Mouse (Mus musculus): ENCODE results near the gene Figla.
"Not testable (repeated sequence)": the region's sequence is repeated elsewhere in the genome, so short reads cannot be mapped to it uniquely, and the experiment has no call there.

Figla gene

DNA sequence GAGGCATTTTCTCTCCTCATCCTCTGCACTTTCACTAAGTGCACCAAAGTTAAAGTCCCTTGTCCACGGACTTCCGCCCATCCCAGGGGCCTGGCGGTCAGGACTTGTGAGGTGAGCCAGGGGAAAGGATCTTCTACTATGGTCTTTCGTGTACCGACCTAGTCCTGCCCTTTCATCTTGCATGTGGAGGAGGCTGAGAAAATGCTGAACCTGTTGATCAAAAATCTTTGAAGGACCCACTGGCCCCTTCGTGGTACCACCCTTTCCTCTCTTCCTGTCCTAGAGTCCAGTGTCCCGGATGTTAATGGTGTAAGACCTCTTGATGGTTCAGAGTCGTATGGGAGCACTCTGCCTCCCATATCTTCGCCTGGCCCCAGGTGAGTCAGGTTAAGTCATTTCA is at the start of gene Figla:
Gene Figla (plus strand): TSS at position 301 of the 400 bp plus-strand sequence.
- DNase-seq: no peak

DNA sequence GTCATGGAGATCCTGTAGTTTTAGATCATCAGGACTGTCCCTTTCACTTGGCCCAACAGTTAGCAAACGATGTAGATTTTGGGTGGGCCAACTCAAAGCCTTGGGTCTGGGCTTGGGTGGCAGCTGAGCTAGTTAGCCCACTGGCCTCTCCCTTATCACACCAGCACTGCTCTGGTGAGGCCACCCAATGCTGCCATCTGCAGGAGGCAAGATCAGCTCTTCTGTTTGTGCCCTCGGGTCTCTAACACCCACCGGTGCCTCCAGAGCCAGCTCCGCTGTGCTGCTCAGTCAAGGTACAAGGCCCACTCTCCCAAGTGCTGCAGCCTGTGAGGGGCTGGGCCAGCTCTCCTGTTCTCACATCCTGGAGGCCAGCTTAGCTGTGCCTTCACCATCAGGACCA is 49.3 kb upstream of the Figla start:
- DNase-seq: peak; percentile 43 to 57

DNA sequence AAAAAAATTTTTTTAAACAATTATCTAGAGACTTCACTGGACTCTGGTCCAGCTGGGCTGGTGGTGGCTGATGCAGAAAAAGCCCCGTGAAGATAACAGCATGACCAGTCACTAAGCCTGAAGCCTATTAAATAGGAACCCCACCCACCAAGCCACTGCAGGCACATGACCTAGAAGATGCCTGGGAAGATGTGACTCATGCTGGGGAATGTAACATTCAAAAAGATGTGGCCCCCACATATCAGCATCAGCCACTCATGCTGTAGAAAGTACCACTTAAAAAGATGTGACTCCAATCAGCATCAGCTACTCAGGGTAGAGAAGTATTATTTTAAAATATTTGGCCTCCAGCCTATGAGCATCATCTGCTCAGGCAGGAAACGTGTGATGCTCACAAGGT is 46.1 kb upstream of the Figla start:
- no peak for DNase-seq

DNA sequence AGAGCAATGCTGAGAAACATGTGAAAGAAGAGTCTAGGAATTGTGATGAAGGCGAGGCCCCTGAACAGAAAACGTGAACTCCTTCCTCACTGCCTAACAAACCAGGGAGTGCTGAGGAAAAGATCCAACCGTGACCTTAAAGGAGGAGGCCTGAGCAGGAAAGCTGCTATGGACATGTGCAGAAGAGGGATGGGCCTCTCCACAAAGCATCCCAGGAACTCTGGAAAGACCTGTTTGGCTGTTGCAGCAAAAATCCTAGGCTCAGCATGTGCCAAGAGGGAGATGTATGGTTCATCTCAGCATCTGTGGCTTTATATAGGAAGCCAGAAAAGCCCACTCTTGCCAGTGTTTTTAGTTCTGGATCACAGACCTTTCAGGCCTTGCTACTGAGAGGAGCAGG is 43.3 kb upstream of the Figla start:
- DNase-seq: no peak

DNA sequence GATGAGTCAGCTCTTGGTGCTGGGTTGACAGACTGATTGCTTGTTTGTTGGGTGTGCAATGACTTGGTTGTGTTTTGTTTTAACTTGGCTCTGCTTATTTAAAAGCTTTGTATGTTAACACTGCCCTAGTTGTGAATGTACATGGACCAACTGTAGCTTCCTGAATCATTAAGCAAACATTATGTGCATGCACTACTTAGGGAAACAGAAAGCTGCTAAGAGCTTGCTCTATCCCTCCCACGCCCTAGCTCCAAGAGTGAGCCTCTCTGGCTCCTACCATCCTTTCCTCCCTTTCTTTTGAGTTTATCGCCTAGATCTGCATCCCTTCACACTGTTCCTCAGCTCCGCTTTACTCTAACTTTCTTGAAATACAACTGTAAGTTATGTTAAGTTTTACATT is 42.6 kb upstream of the Figla start:
- no peak for DNase-seq

DNA sequence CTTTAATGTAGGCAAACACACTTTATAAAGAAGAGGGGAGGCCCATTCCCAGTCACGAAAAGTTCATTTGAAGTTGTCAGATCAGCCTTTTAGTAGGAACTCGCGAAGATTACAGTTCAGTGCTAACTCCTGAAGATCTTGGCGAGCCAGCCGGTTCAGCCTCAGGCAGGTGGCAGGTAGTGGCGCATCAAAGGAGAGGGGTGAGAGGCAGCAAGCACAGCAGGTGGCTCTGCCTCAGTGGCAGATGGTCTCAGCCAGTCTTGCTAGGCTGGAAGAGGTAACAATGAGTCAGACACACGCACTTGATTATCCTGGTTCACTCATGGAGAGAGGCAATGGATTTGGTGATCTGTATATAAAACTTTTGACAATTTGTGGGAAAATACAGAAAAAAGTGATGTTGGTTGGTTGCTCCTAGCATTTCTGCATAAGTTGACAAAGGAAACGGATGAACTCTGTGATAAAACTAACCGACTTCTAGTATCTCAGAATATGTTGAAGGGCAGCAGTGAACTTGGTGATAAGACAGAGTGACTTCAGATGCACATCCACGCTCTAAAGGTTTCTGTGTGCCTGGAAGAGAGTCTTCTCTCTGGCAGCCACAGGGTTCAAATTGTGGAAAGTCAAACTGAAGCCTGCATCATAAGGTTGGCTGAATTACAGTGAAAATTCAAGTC is 40.9 kb upstream of the Figla start:
- DNase-seq: no peak

DNA sequence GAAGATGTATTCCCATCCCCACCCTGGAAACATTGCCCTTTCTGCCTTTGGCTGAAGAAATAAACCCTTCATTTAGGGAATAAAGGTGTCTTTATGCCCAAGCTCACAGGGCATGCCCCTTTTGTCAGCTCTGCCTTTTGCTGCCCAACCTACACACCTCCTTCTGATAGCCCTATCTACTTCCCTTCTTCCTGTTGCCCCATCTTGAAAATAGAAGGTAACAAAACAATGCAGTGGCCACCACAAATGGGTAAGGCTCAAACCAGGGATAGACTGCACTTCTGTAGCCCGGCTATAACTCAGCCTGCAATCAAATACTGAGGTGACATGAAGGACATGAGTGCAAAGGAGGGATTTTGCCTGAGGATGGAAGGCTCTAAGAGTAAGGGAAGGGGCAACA is 40.2 kb upstream of the Figla start:
- no peak for DNase-seq

DNA sequence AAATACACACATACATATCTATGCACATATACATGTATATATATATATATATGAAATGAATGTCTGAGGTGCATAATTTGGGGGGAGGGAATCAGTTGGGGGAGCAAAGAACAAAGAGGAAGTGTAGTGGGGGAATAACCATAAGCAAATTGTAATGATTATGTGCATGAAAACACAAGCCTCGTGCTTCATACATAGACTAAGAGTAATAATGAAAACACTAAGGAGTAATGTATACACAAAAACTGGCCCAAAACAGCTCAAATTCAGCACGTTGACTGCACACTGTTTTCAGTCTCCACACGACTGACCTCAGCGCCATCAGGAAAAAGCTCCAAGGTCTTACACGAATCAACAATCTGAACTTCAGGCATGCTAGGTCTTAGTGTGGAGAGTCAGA is 39.7 kb upstream of the Figla start:
- no peak for DNase-seq

DNA sequence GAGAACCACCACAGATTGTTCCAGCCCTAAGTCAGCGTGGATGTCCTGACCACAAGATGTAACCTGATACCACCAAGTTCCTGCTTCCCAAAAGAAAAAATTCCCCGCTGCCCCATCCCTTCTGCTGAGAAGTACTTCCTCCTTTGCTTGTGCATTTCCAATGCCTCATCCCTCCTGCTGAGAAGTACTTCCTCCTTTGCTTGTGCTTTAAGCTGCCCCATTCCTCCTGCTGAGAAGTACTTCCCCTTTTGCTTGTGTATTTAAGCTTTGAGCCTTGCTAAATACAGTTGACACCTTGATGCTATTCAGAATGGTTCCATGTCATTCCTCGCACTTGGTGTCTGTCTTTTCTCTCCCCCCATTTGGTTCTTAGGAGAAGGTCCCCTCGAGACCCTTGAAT is 37.2 kb upstream of the Figla start:
- DNase-seq: not testable (repeated sequence)

DNA sequence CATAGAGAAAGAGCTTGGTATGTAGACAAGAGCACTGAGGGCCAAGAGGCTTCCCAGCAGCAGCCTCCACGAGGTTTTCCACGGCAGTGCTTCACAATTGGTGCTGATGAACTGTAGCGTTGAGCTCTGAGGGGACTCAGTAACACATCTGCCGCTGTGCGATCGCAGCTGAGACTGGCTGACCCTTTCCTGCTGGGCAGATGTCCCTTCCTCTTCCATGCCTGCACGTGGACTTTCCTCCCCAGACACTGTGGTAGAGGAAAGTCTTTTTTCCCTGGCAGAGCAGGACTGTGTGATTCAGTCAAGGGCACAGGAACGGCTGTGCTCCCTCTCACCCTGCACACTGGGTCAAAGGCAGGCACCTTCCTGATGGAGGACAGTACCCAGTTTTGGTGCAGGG is 31.6 kb upstream of the Figla start:
- DNase-seq: no peak

DNA sequence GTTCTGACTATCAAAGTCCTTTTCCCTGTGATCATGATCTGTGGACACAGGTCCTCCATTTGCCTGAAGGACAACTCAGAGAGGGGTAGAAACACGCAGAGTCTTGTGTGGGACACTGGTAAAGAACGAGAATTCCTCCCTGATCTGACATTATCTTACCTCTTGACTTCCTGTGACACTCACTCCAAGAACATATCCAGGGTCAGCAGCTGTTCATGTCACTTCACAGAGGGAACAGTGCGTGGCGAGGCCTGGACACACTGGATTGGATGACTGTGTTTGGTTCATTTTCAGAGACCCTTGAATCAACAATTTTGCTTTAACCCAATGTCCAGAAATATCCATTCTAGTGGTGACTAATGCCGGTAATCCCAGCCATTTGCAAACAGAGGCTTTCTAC is 26.4 kb upstream of the Figla start:
- not testable (repeated sequence) for DNase-seq

DNA sequence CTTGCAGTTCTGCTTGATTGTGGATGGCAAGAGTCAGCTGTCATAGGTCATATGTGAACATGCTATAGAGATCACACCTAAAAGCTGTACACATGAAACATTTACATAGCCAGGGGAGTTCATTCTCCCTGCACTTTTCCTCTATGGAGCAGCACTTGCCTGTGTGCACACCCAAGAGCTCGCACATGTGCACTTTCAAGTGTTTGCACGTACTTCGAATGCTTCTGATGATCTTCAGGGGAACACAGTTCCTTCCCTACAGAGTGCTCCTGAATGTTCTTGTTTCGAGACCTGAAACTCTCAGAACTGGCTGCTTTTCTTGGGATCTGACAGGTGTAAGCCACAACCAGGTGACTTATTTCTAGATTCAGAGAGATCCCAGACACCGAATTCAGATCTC is 25.2 kb upstream of the Figla start:
- not testable (repeated sequence) for DNase-seq

DNA sequence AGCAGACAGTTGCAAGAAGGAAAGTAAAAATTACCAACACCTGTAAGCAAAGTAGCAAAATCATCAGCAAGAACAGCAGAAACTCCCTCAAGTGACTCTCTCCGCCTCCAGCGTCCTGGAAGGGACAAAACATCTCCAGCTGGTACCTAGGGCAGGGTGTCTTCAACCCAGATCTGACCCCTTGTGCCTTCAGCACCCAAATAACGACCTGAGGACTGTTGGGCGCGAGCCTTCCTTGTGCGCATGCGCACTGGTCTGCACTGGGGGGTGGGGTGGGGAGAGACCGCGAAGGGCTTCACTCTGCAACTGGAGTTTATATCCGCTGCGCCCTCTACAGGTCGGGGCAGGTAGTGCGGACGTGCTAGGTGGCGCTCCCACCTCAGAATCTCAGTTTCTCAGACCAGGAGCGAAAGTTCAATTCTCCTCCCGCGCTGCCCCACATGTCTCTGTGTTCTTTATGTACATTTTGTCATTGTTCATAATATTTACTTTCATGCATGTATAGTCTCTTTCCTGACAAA is 12.5 kb upstream of the Figla start:
- DNase-seq: peak in 1 of 2 experiments; percentile 17

DNA sequence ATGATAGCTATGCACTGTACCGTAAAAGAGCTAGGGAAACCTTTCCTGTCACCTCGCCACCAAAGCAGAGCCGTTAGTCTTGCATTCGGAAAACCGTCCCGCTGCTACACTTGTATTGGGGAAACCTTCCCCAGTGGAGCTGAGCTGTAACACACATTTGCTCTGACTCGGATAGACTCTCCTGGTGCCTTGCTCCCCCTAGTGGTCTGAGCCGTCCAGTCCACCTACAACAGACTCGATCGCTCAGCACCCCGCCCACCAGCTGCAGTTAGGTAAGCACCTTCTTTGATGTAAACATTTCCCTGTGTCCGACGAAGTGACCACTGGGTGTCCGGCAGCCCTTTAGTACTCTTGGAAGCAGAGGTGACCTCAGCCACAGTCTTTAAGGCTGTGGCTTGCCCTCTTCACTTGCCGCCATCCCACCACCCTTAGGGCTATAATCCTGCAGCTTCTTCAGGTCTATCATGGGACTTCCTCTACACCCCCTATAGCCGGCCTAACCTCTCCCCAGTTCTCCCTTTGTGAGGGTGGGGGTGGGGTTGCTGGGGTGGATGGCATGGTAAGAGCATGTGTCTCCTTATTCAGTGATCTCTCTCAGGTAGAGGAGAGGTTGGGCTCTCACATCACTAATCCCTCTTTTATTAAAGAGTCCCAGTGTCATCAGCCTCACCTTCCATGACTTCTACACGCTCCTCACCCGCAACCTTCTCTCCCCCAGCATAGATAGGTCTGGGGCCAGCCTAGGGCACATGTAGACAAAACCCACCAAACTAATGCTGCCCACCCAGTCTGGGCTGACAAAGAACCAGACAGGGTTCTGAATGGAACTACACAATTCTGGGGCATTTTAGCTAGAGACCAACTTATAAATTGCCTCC is 11.5 kb upstream of the Figla start:
- peak; percentile 53 to 72 for DNase-seq

DNA sequence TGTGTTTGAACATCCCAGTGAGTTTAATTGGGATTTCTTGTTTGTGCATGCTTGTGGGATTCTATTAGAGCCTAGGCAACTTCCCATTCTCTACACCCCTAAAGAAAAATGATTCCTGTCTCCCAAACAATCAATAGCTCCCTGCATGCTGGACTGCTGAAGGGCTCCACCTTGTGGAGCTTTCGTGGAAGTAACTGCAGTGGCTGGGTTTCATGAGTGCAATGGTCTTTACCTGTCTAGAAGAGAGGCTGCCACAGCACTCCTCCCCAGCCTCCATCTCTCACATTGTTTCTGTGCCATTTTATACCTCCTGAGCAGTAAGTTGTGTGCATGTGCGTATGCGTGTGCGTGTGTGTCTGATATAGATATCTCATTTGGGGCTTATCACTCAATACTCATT is 6.0 kb upstream of the Figla start:
- DNase-seq: peak in 1 of 2 experiments; percentile 50

DNA sequence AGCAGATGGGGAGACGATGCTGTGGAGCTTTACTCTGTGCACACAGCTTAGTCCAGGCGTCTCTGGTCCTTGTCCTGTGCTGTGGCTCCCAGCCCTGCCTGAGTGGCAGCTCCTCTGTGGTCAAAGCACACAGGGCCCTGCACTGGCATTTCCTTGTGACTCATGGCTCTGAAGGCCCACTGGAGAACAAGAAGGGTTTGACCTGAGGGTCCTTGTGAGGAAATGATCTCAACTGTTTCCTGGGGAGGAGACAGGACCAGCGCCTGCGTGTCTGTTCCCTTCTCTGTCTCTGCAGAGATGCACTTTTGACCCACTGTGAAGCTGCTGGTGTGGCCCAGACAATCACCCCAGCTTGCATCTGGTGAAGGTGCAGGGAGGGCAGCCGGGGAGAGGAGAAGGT is 1.2 kb upstream of the Figla start:
- not testable (repeated sequence) for DNase-seq

DNA sequence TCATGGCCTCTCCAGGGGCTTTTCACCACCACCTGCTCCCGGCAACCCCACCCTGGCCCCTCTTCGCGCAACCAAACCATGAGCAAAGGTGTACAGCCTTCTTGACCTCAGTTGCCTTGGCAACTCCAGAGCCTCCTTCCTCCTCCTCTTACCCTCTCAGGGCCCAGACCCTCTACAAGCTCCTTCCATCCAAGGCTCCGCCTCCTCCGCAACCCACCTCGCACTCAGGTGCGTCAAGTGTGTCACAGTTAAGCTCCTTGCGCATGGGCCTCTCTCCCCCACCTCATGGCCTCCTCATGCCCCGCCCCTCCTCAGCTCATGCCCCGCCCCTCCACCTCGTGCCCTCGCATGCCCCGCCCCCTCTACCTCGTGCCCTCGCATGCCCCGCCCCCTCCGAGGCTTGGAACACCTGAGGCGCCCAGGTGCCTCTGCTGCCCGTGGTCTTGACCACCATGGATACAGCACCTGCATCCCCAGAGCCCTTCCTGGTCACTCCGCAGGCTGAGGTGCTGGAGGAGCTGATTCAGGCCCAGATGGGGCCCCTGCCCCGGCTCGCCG is 901 bp downstream of the Figla start:
- no peak for DNase-seq

DNA sequence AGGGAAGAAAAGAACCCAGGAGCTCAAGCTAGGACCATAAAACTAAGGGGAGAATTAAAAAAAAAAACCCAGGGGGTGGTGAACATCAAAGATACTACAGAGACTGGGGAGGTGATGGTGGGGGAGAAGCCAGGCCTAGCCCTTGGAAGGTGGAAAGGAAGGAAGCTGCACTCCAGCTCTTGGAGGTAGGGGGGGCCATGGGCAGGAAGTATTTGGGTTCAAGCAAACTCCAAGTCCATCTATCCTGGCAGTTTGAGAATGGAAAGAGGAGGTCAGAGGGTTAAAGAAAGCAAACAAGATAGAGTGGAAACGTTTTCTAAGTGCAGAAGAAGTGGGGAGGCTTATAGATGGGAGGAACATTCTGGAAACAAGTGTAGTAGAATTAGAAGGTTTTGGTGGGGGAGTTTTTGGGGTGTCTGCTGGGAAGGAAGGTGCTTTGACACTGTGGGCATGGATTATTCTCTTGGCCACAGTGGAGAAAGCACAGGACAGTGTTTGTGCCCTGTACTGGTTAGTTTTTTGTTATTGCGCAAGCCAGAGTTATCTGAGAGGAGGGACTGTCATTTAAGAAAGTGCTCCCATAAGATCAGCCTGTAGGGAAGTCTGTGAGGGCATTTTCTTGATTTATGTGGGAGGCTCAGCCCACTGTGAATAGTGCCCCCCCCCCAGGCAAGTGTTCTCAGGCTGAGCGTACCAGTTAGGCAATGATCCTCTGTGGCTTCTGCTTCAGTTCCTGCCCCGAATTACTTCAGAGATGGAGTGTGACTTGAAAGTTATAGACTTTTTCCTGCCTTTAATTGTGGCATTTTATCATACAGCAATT is 3.7 kb downstream of the Figla start:
- no peak for DNase-seq

DNA sequence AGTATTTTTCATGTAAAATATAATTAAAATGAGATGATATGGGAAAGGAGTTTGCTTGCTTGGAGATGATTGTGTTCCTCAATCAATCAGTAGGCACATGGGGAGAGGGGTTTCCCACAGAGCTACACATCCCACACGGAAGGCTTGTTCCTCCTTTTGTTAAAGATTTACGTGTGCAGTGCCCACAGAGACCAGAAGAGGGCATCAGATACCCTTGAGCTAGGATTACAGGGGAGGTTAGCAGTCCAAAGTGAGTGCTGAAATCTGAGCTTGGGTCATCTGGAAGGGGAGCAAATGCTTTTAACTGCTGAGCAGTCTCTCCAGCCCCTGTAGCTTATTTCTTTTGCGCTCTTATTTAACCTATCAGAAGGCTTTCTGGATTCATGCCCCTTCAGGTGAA is 5.0 kb downstream of the Figla start:
- peak in 1 of 2 experiments; percentile 43 for DNase-seq

DNA sequence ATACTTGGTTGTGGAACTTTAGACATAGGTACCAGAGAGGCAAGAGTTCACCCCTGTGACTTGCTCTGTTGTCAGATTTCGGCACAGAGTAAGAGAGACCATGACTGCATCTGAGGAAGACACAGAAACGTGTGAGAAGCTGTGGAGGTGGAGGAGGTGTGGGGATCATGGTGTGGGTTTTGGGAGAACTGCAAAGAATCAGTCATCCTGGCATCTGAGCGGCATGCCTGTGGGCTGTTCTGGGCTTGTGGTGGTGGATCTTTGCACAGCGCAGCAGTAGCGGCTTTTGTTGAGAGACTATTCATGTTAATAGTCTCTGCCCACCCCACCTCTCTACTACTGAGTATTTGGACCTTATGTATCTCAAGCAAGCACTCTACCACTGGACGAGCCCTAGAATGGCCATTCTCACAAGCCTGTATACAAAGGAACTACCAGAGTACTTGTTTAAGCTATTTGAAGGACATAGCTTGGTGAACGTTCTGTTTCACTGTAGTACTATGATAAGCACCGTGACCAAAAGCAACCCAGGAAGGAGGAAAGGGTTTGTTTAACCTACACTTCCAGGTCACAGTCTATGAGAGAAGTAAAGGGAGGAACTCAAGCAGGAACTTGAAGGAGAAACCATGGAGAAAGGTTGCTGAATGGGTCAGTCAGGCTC is 10.8 kb downstream of the Figla start:
- DNase-seq: no peak

DNA sequence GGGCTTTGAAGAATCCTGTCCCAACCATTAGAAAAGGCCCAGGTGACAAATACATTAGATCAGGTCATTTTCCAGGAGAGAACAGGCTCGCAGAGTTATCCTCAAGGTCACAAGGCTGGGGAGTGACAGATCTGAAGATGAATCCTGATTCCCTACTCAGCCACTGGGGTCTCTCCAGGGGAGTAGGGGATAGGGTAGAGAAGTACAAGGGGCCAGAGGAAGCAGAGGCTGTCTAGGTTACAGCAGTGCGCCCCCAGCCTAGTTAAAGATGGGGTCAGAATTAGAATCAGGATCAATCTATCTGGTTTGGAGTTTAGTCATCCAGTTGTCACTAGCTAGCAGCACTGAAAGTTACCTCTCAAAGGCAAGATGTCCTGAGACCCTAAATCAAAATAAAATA is 12.2 kb downstream of the Figla start:
- DNase-seq: no peak

DNA sequence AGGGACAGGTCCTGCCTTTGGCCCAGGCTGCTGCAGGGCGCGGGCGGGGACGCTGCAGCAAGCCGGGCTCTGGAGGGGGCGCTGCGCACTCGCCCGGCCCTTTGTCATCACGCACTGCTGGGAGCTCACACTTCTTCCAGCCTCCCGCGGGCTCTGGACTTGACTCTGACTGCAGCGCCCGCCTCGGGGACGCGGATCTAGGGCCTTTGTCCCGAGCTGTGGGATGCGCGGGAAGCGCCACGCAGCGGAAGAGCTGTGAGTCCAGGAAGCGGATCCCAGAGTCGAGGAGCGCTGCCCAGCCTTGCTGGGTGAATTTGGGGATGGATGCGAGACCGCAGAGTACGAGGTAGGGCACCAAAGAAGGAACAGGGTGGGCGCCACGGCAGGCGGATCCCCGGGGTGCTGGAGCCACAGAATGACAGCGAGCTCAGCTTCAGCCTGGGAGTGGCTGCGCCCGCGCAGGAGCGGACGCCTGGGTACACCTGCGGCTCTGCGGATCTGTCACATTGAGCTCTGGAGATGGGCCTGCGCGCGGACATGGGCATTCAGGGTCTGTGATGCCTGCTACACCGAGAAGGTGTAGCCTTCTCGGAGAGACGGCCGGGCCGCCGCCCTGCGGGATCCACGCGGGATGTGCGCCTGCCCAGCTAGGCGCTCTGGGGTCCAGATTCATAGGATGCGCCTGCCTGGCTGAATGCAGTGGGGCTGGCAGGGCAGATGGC is 12.8 kb downstream of the Figla start, which contains the start of gene Add2:
Gene Add2 (plus strand): TSS at position 81 of the 722 bp plus-strand sequence.
- no peak for DNase-seq

Data from spleen, adult 18-20 months (tissue).